Mouse (Mus musculus): ENCODE measurements at regions not wholly inside any gene's neighbourhood (a gene's known extent, or its start where the extent isn't known, plus 50 kb on each side); places are given as distances from the start of the nearest gene placed in this dataset.
"Not testable (repeated sequence)": the region's sequence is repeated elsewhere in the genome, so short reads cannot be mapped to it uniquely, and the experiment has no call there.

DNA sequence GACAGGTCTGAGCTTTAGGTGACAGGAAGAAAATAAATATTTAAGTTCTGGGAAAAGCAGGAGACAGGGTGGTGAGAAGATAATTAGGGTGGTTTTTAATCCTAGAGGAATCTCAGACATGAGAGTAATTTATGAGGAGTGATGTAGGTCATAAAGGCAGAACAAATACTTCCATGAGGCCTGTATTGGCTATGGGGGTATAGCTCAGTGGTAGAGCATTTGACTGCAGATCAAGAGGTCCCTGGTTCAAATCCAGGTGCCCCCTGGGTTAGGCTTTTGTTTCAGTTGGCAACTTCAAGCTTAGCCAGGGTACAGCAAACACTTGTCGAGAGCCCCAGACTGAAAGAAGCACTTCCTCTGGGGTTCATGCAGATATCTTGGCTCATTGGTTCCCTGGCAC lies 66.3 kb upstream of the Acpp start:
- TF ChIP-seq CTCF (IDR thresholded peaks at IDR 0.05; ENCODE audit: extremely low read depth, insufficient read depth, insufficient read length, insufficient replicate concordance) = no peak
- no peak for TF ChIP-seq POLR2A (IDR thresholded peaks at IDR 0.05; ENCODE audit: low read depth, low read length)
- no peak overlapping the region for H3K4me3 ChIP-seq (ENCODE audit: extremely low read depth, insufficient read depth, insufficient read length)
- WGBS = 61% methylated on average over 1 of the region's 1 CpGs
- no peak for DNase-seq (ENCODE audit: low read depth in 1 of 2, low spot score in 2 of 2)
- H3K36me3 ChIP-seq (ENCODE audit: control insufficient read depth, insufficient read depth, low read length) = no peaks in the 10 kb centered on the region
- H3K4me1 ChIP-seq (ENCODE audit: control insufficient read depth, insufficient read depth, insufficient read length) = no peaks in the 10 kb centered on the region; the same call in 1 of the 2 replicates
- H3K27ac ChIP-seq (ENCODE audit: insufficient read depth, low read length) = no peak overlapping the region
- no peaks in the 10 kb centered on the region for H3K27me3 ChIP-seq (ENCODE audit: control insufficient read depth, insufficient read depth, low read length)

DNA sequence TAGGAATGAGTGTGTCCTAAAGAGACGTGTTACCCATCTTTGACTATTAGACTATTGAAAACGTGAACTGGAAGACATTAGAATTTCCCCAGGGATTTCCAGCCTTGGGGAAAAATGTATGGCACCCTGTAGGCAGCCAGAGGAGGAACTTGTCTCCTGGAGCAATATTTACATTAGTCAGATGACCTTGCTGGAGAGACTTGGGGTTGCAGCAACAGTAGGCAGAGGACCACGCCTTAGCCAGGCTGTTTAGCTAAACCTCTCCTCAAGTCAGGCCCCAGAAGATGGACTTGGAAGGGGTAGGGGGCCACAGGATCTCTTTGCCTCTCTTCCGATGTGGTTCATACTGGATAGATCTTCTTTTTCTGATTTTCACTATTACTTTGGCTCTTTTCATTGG lies 64.1 kb upstream of the Acpp start:
- Histone ChIP-seq H3K4me3 (ENCODE audit: extremely low read depth, insufficient read depth, insufficient read length) (no peak overlapping the region), H3K36me3 (ENCODE audit: control insufficient read depth, insufficient read depth, low read length) (no peaks in the 10 kb centered on the region), H3K27me3 (ENCODE audit: control insufficient read depth, insufficient read depth, low read length) (no peaks in the 10 kb centered on the region), H3K4me1 (ENCODE audit: control insufficient read depth, insufficient read depth, insufficient read length) (no peaks in the 10 kb centered on the region), H3K27ac (ENCODE audit: insufficient read depth, low read length) (no peak overlapping the region)
- no peak for TF ChIP-seq POLR2A (IDR thresholded peaks at IDR 0.05; ENCODE audit: low read depth, low read length)
- no peak for TF ChIP-seq CTCF (IDR thresholded peaks at IDR 0.05; ENCODE audit: extremely low read depth, insufficient read depth, insufficient read length, insufficient replicate concordance)
- no peak for DNase-seq (ENCODE audit: low read depth in 1 of 2, low spot score in 2 of 2)
- WGBS = 84% methylated on average over 4 of the region's 4 CpGs

DNA sequence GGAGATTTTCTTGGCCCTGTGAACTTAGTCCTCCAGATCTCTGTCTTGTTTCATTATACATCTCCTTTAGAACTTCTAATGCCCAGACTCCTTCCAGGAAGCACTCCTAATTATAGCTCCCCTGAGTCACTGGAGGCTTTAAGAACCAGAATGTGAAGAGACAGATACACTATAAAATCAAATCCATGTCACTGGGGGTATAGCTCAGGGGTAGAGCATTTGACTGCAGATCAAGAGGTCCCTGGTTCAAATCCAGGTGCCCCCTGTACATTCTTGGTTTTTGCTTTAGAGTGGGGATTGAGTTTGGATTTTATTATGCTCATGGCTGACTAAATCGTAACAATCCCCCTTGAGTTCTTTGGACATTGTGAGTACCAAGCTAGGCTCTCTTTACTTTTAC lies 62.4 kb upstream of the Acpp start:
- Histone ChIP-seq H3K36me3 (ENCODE audit: control insufficient read depth, insufficient read depth, low read length) (no peaks in the 10 kb centered on the region), H3K4me1 (ENCODE audit: control insufficient read depth, insufficient read depth, insufficient read length) (no peaks in the 10 kb centered on the region), H3K27ac (ENCODE audit: insufficient read depth, low read length) (no peak overlapping the region), H3K27me3 (ENCODE audit: control insufficient read depth, insufficient read depth, low read length) (no peaks in the 10 kb centered on the region), H3K4me3 (ENCODE audit: extremely low read depth, insufficient read depth, insufficient read length) (no peak overlapping the region)
- TF ChIP-seq POLR2A (IDR thresholded peaks at IDR 0.05; ENCODE audit: low read depth, low read length) (no peak), CTCF (IDR thresholded peaks at IDR 0.05; ENCODE audit: extremely low read depth, insufficient read depth, insufficient read length, insufficient replicate concordance) (no peak)
- DNase-seq (ENCODE audit: low read depth in 1 of 2, low spot score in 2 of 2) = no peak
- WGBS = 88% methylated on average over 1 of the region's 1 CpGs

DNA sequence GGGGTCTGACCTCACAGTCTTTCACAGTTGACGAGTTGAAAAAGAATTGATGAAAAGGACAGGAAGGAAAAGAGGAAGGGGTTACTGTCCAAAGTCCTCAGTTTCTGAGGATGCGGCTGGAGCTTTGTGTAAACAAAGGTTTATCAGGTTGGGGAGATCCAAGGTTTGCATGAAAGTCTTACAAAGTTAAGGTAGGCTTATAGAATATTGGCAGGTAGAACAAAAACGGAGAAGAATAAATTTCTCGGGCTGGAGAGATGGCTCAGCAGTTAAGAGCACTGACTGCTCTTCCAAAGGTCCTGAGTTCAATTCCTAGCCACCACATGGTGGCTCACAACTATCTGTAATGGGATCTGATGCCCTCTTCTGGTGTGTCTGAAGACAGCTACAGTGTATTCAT lies 60.9 kb upstream of the Acpp start:
- H3K36me3 ChIP-seq (ENCODE audit: control insufficient read depth, insufficient read depth, low read length); H3K27me3 ChIP-seq (ENCODE audit: control insufficient read depth, insufficient read depth, low read length); DNase-seq (ENCODE audit: low read depth in 1 of 2, low spot score in 2 of 2); H3K27ac ChIP-seq (ENCODE audit: insufficient read depth, low read length); H3K4me3 ChIP-seq (ENCODE audit: extremely low read depth, insufficient read depth, insufficient read length); H3K4me1 ChIP-seq (ENCODE audit: control insufficient read depth, insufficient read depth, insufficient read length): not testable (repeated sequence)
- whole genome bisulfite sequencing = 75% methylated on average over 4 of the region's 4 CpGs

DNA sequence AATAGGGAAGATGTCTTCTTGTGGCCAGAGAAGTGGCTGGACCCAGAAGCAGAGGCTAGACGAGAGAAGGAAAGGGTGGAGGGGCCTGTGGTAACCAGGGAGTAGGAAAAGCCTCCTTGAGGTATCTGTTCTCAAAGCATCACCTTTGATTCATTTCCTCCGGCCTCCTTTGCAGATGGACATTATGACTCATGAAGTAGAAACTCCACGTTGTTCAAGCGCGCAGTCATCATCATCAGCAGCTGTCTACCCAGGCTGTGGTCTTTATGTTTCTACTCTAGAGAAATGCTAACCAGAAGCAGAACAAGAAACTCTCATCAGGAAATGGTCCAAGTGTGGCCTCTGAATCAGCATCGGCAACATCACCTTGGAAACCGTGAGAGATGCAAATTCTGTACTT lies 50.3 kb upstream of the Acpp start:
- DNase-seq (ENCODE audit: low read depth in 1 of 2, low spot score in 2 of 2) = no peak
- no peak for TF ChIP-seq CTCF (IDR thresholded peaks at IDR 0.05; ENCODE audit: extremely low read depth, insufficient read depth, insufficient read length, insufficient replicate concordance)
- TF ChIP-seq POLR2A (IDR thresholded peaks at IDR 0.05; ENCODE audit: low read depth, low read length) = no peak
- Histone ChIP-seq H3K27me3 (ENCODE audit: control insufficient read depth, insufficient read depth, low read length) (no peaks in the 10 kb centered on the region), H3K27ac (ENCODE audit: insufficient read depth, low read length) (no peak overlapping the region), H3K4me1 (ENCODE audit: control insufficient read depth, insufficient read depth, insufficient read length) (no peaks in the 10 kb centered on the region), H3K36me3 (ENCODE audit: control insufficient read depth, insufficient read depth, low read length) (no peaks in the 10 kb centered on the region), H3K4me3 (ENCODE audit: extremely low read depth, insufficient read depth, insufficient read length) (no peak overlapping the region)
- WGBS = 83% methylated on average over 7 of the region's 7 CpGs

Data from spleen, adult 2 months (tissue).